Mouse (Mus musculus) c-Kit-positive CD71-negative TER-119-negative erythroid progenitor cells, embryonic 14.5 days (primary cell): ENCODE results near the gene Vmn1r48.
"Not testable (repeated sequence)": the region's sequence is repeated elsewhere in the genome, so short reads cannot be mapped to it uniquely, and the experiment has no call there.

Source experiments
- DNase-seq: peaks from one replicate; pipeline ENCODE4 v3.0.0-alpha.2; 2013; ENCODE audit warnings: low read depth

Vmn1r48 gene

DNA sequence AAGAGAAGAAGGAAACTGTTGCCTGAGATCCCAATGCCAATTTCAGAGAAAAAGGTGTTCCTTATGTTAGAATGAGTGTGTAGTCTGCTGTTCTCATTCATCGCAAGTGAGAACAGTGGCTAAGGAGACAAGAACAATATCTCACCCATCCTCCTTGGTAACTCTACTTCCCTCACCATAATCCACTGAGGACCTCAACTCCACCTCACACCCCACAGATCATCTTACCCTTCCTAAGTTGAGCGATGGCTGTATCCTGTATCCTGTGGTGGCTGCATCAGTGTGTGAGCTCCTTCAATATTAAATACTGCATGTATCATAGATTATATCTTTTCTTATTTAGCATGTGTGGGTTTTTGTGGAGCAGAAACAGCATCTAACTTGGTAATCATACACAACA, at the start of gene Vmn1r48:
TSS of gene Vmn1r48 (minus strand) at position 101 of the 400 bp plus-strand sequence.
- DNase-seq, result not testable (repeated sequence)

DNA sequence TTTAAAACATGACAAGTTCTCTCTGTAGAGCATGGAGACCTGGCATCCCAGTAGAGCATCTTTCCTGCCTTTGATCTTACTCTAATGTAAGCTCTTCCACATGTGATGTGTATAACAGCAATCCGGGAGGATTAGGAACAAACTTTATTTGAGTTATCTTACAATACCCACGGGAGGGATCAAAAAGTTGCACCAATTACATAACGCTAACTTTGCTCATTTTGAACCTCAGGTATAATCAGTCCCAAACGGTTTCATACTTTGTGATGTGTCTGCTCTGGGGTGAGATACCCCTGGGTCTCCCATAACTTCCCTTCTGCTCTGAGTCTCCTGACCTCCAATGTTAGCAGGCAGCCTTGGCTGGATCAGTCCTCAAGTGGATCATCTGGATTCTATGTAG, 41.8 kb upstream of the Vmn1r48 start, which contains the start of gene Vmn1r49:
TSS of gene Vmn1r49 (minus strand) at position 101 of the 400 bp plus-strand sequence.
- no peak for DNase-seq

DNA sequence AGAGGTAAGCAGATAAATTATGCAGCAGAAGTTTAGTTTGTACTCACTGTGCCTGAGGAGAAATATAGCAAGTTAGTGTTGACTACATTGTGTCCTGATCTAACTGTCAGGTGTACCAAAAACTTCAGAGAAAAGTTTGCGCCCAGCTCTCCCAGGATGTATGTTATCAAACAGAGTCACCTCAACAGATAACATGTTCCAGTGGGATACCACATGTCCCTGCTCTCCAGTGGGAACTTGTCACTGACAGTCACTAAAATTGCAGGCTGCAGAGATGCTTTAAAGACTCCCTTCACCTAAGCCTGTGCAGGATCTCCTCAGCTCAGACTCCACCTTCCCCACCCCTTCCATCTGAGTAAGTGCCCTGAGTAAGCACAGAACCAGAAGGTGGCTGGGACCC, 20.8 kb downstream of the Vmn1r48 start, which contains the start of gene Vmn1r47:
TSS of gene Vmn1r47 (plus strand) at position 301 of the 400 bp plus-strand sequence.
- DNase-seq, result not testable (repeated sequence)

DNA sequence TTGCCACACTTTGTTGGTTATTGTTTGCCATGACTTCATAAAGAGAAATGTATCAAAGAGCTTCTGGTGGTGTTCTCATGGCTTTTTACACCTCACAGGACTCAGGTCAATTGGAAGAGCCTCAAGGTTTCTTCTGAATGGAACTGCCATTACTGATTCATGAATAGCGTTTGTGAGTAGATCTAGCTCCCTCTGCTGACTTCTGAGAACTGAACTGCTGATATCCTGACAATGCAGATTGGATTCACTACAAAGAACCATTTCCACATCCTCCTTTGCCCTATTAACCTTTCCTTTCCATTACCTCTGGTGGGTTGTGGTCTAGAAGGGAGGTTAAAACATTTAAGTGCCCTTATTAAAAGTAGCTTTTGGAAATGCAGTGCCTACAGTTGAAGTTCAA, 50.7 kb downstream of the Vmn1r48 start:
- no peak for DNase-seq
